Mouse (Mus musculus): ENCODE data around the gene Zdhhc12. TPM values are rescaled to one million over a fixed set of nuclear protein-coding genes. Genes with fewer than 3 reads are reported as not detected.

Zdhhc12 gene
- polyA plus RNA-seq, 1 experiment from 2014 or later: 60.3 TPM

Other genes with a start within 250 kb of the Zdhhc12 start
- 20.2 and 22.4 TPM in 2 replicates for gene Cercam, start 224.5 kb downstream of the Zdhhc12 start, polyA plus RNA-seq (2014; fragmentation: Nextera tagmentation; extraction: Ambion mirVana)
- gene Odf2, start 204.4 kb downstream of the Zdhhc12 start, polyA plus RNA-seq (2014; fragmentation: Nextera tagmentation; extraction: Ambion mirVana): 50.0 and 64.3 TPM in 2 replicates
- gene Gle1, start 158.2 kb downstream of the Zdhhc12 start, polyA plus RNA-seq (2014; fragmentation: Nextera tagmentation; extraction: Ambion mirVana): 52.4 and 57.6 TPM in 2 replicates
- 131 and 141 TPM in 2 replicates for gene Sptan1, start 128.1 kb downstream of the Zdhhc12 start, polyA plus RNA-seq (2014; fragmentation: Nextera tagmentation; extraction: Ambion mirVana)
- 28.7 and 30.3 TPM in 2 replicates for gene Wdr34, start 44.8 kb downstream of the Zdhhc12 start, polyA plus RNA-seq (2014; fragmentation: Nextera tagmentation; extraction: Ambion mirVana)
- 557 and 562 TPM in 2 replicates for gene Set, start 36.3 kb downstream of the Zdhhc12 start, polyA plus RNA-seq (2014; fragmentation: Nextera tagmentation; extraction: Ambion mirVana)
- 8.2 and 9.9 TPM in 2 replicates for gene Pkn3, start 16.0 kb downstream of the Zdhhc12 start, polyA plus RNA-seq (2014; fragmentation: Nextera tagmentation; extraction: Ambion mirVana)
- gene Zer1, start 30.9 kb upstream of the Zdhhc12 start, polyA plus RNA-seq (2014; fragmentation: Nextera tagmentation; extraction: Ambion mirVana): 9.1 and 9.5 TPM in 2 replicates
- gene Tbc1d13, start 40.1 kb upstream of the Zdhhc12 start, polyA plus RNA-seq (2014; fragmentation: Nextera tagmentation; extraction: Ambion mirVana): 8.9 and 10.5 TPM in 2 replicates
- 30.7 and 38.7 TPM in 2 replicates for gene Endog, start 77.8 kb upstream of the Zdhhc12 start, polyA plus RNA-seq (2014; fragmentation: Nextera tagmentation; extraction: Ambion mirVana)
- gene Spout1, start 84.8 kb upstream of the Zdhhc12 start, polyA plus RNA-seq (2014; fragmentation: Nextera tagmentation; extraction: Ambion mirVana): 71.1 and 74.1 TPM in 2 replicates
- 13.0 and 15.6 TPM in 2 replicates for gene Kyat1, start 112.2 kb upstream of the Zdhhc12 start, polyA plus RNA-seq (2014; fragmentation: Nextera tagmentation; extraction: Ambion mirVana)
- 43.3 and 43.7 TPM in 2 replicates for gene Lrrc8a, start 144.1 kb upstream of the Zdhhc12 start, polyA plus RNA-seq (2014; fragmentation: Nextera tagmentation; extraction: Ambion mirVana)
- 0.05 and 0.28 TPM in 2 replicates for gene Gm28035, start 146.9 kb upstream of the Zdhhc12 start, polyA plus RNA-seq (2014; fragmentation: Nextera tagmentation; extraction: Ambion mirVana)
- 13.3 and 14.1 TPM in 2 replicates for gene Phyhd1, start 172.6 kb upstream of the Zdhhc12 start, polyA plus RNA-seq (2014; fragmentation: Nextera tagmentation; extraction: Ambion mirVana)
- not detected in 2 replicates for gene Gm28038, start 187.4 kb upstream of the Zdhhc12 start, polyA plus RNA-seq (2014; fragmentation: Nextera tagmentation; extraction: Ambion mirVana)
- 31.9 and 34.1 TPM in 2 replicates for gene Dolk, start 192.7 kb upstream of the Zdhhc12 start, polyA plus RNA-seq (2014; fragmentation: Nextera tagmentation; extraction: Ambion mirVana)
- 45.2 and 45.9 TPM in 2 replicates for gene Nup188, start 192.7 kb upstream of the Zdhhc12 start, polyA plus RNA-seq (2014; fragmentation: Nextera tagmentation; extraction: Ambion mirVana)